Mouse (Mus musculus) v-Abl transformed pro-B cells (cell line): ENCODE results near the gene Gpc6.

ENCODE experiments used
- in situ Hi-C, 2 experiments: fragments of 400-800 bp; cut with MboI; formaldehyde crosslinking; loops; one replicate each; pipeline ENCODE4 v1.15.1; 2025; ENCODE audit not compliant: unreplicated experiment in 2 of 2

The Gpc6 gene

DNA sequence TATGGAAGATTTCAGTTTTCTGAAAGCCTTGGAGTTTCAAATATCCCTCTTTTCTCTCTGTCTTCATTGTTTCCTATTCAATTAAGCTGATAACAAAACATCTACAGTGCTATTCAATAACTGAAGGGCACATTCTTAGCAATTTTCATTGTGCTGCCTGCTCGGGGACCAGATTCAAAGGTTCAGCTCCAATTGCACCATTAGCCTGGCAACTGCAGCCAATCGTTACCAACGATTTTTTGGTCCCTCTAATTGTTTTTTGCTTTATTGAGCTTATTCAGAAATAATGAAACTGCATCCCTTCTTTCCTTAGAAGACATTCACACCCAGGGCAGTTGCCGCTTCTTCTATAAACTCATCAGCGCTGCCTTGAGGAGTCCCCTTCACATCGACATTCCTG lies 128.2 kb downstream of the Gpc6 start:
- in situ Hi-C loops, result no loop called here

DNA sequence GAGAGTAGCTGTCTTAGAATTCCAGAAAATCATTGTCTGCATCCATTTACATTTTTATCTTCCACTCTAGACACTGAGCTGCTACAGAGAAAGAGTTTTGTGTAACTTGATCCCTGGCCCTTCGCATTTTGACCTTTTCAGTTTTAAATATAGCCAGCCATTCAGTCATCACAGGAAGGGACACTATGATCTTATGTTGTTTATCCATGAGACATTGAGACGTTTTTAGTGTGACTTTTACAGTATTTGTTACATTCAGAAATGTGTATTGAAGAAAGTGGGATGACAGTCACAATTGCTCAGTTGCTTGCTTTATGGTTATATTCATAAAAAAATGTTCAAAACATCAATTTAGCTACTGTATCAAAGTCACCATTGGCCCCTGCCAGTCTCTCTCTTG lies 130.0 kb downstream of the Gpc6 start:
- in situ Hi-C loops, result no loop called here

DNA sequence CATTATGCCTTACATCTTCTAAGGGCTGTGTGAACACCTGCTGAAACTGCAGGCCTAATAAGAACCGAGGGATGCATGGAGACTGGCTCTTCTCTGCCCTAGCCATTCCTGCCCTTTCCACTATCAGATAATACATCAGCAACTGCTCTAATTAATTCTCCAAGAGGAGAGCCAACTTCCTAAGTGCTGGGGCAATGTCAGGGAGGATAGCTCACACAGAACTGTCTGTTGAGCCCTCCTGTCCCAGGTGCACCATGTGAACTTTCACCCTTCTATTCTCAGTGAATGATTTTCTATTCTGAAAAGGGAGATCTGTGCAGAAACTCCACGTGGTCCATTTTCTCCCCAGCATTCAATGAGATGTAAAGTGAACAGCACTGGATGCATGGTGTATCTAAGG lies 136.0 kb downstream of the Gpc6 start:
- in situ Hi-C loops, result no loop called here

DNA sequence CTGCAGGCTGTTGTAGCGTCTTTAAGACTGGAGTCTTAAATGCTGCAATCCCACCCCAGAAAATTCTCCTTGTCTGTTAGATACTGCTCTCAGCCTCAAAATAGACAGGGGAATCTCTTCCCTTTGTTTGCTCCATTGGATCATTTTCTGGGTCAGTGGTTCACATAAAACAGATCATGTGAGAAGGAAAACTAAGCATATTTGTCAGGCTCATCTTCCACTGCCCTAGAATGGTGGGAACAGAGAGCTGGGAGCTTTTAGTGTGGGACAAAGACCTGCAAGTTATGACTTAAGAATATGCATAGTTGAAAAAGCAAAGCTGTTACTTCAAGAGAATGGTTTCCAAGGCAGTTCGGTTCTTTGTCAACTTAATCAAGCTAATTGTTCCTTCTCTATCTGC lies 136.4 kb downstream of the Gpc6 start:
- in situ Hi-C loops, result no loop called here

DNA sequence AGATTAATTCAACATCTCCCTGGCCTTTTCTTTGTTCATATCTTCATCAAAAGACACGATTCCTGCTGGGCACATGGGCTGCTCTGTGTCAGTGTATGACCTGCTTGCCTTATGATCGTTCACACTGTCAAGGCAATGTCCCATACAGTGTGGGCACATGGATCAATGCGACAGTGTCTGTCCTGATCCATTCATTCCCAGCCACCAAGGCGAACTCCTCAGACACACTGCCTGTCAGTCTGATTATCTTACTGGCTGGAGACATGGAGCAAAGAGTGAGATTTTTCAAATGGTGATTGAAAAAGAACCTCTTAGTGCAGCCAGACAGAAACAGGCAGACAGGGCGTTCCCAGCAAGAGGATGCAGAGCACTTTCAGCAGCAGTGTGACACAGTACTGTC lies 143.1 kb downstream of the Gpc6 start:
- in situ Hi-C loops, result no loop called here

DNA sequence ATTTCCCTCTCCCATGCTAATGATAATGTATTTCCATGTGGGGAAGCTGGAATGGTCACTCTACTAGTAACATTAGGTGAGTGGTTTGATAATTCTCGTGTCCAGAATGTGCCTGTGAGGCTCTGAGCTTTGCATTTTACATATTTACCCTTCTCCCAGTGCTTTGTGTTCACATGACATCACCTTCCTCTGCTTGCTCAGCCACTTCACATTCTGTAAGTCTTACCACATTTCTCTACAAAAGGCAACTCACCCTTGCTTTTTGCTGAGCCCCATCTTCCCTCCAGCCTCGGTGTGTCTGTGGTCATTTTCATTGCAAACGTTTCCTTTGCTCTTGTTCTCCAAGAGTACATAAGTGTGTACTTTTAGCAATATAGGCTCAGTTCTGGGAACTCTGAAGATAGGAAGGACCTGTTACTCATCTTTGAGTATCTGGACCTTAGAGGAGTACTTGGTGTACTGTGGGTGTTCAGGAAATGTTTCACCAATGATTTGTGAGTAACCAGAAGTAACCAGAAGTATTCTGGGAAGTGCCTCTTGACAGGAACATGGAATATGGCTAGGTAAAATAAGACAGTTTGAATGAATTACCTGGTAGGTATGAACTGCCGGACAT lies 145.5 kb downstream of the Gpc6 start:
- in situ Hi-C loops, result no loop called here

DNA sequence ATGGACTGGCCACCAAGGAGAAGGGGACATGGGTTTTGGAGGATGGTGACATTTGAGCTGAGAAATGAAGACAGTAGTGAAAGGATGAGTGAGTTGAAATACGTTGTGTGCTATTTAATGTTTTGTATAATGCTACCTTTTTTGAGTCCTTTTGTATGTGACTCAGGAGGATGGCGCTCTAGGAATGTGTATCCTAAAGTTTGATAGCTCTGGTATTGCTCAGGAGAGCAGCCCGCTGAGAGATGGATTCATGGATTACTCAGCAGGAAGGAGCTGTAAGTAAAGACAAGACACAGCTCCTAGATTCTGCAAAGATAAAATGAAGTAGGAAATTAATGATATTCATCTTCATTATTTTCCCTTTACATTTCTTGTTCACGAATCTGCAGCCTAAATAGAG lies 168.5 kb downstream of the Gpc6 start:
- in situ Hi-C loops, result no loop called here

DNA sequence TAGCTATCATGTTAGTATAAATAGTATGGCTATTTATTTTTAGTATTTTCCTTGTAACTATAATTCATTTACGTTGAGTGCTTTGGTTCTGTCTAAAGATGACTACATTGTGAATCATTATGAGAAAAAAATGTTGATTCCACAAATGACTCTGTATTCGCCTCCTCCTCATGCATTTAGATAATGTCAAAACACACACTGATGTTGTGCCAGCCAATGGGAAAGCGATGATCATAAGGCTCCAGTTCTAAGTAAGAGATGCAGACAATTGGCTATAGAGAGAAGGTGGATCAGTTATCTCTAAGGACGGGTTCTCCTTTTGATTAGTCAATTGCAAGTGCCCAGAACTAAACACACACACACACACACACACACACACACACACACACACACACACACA lies 181.8 kb downstream of the Gpc6 start:
- in situ Hi-C loops, result no loop called here

DNA sequence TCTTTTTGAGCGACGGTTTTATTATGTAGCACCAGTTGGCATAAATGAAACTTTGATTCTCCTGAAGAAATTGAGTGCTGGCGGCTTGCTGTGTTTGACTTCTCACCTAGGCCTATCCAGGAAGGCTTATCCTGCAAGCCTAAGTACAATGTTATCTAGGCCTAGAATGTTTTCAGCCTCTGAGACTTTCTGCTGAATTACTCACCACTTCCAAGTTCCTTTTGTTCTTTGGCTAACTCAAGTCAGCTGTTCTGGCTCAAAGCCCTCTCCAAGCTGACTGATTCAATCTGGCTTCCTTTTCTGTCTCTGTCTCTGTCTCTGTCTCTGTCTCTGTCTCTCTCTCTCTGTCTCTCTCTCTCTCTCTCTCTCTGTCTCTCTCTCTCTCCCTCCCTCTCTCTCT lies 188.0 kb downstream of the Gpc6 start:
- in situ Hi-C loops, result no loop called here

DNA sequence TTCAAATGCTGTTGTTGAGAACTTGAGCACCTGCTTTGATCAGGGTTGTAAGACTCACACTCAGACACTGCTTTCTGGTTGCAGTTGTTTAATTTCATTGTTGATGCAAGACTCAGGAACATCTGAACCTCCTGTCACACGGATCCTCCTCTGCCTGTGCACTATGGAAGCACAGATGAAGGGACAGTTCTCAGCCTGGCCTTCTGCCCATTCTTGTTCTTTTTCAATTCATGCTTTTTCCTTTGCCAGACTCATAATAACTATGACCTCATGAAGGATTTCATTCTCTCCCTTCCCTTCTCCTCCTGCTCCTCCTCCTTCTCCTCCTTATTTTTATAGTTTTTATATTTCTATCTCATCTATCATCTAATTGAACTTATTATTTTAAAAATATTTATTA lies 196.9 kb downstream of the Gpc6 start:
- in situ Hi-C loops, result no loop called here

DNA sequence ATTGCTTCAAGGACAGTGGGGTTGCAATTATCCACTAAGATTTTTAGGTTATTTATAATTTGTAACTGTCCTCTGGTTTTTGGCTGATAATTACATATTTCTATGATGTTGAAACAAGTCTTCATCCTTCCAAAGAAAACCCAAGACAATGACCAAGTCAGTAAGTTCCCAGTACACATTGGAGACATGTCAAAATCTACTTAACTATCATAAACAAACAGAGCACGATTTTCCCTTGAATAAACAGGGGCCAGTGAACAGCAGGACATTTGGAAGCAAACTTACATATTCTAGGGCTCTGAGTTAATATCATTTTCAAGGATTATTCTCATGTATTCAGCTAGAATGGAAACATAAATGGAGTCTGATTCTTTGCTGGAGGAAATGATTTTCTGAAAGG lies 205.2 kb downstream of the Gpc6 start:
- in situ Hi-C loops, result no loop called here

DNA sequence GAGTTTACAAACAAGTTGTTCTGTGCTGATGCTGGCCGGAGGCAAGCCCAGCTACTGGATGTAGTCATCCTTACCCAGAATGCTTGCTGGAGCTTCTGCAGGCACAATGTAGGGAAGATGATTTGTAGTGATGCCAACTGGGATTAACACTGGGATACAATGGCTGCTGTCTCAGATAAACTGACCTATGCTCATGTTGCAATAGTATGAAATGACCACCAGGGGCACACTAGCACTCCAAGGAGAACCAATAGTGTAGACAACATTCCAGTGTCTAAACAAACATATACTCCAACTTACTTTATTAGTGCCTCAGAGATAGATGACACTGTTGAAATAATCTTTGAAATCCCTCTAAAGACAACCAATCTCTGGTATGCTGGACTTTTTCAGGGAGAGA lies 206.2 kb downstream of the Gpc6 start:
- in situ Hi-C loops, result no loop called here

DNA sequence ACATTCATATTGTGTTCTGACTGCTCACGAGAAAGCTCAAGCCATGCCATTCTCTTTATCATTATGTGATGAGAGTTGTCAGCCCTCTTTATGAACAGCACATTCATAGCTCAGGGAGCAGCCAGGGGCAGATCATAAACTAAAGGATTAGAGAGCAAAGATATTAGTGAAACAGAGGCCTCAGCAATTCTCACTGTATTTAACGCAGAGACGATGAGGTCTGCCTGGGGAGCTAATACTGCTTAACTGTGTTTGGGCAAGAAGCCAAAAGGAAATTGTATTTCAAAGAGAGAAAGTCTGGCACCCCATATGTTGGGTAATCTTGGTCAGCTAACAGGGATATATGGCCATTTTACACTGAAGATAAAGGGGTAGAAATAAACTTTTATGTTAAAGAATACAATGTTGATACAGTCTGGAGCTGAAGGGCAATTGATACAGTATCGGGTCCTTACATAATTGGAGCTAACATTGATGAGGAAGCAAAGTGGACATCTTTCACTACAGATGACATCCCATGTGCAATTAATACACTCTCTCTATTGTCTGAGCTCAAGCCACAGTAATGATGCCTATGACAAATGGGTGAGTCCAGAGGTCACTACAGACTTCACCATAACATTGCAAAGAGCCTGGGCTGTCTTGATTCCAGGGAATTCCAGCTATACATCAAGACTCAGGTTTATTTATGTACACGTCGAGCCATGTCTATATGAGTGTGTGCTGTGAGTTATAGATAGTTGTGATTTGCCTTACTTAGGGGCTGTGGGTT lies 216.1 kb downstream of the Gpc6 start:
- in situ Hi-C loops, result no loop called here

DNA sequence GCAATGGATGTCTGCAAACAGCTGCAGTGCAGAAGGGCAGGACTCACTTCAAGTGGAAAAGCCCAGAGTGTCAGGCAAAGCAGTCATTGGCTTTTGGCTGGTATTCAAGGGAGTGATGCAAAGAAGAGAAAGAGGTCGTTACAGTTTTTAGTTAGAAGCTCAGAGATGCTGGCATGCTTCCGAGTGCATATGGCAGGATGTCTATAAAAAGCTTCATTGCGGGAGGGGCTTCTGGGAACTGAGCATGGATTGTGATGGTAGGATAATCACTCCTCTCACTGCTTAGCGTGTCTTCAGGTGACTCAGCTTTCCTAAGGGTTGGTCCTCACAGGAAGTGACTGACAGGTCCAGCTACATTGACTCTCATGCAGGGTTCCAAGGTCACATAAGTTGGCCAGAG lies 221.0 kb downstream of the Gpc6 start:
- in situ Hi-C loops, result no loop called here

DNA sequence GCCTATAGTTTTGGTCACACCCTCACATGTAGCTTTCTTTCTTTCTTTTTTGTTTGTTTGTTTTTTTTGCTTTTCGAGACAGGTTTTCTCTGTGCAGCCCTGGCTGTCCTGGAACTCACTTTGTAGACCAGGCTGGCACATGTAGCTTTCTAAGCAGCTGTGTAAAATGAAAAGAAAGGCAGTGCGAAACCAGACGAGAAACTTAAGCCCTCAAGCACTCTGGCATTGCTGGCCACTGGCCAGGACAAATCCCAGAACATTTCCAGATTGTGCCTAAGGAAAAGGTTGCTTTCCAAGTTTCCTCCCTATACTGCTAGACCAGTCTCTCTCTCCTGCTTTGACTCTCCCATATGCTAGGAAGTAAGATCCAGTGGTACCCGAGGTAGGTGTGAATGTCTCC lies 221.6 kb downstream of the Gpc6 start:
- in situ Hi-C loops, result no loop called here

DNA sequence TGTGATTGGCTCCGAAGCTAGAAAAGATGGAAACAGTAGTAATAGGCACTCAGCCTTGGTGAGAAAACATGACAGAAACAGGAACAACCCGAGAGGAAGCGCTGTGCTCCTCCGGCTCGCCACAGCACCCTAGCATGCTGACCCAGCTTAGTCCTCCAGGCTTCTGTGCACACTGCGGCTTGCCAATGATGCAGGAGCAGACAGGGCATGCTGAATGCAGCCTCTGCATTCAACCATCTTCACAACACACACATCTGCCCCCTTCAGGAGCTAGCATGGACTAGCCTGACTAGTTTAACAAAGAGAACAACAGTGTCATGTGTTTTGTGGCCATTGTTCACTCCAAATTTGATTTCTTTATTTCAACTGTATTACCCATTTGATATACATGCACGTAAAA lies 226.5 kb downstream of the Gpc6 start:
- in situ Hi-C loops, result no loop called here

DNA sequence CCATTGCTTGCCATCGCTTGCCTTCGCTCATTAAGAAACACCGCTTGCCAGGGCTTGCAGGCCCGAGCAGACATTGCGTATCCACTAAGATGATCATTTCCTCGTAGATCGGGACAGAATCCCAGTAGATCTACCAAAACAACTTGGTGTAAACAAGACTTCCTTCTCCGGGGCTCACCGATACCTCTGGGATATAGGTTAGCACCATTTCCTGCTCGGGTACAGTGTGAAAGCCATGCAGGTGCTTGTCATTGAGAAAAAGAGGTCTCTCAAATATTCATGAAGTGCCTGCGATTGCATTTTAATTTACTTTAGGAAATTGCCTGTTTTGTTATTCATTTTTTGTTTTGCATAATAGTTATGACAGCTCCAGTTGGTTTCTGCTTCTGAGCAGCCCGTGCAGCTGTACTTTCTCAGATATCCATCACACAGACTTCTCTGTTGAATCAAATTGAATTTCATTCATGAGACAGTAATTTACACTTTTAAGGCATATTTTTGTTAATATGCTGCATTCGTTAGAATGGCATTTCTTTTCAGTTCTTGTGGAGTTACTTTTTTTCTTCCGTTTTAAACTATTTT lies 230.9 kb downstream of the Gpc6 start:
- in situ Hi-C loops, result no loop called here

DNA sequence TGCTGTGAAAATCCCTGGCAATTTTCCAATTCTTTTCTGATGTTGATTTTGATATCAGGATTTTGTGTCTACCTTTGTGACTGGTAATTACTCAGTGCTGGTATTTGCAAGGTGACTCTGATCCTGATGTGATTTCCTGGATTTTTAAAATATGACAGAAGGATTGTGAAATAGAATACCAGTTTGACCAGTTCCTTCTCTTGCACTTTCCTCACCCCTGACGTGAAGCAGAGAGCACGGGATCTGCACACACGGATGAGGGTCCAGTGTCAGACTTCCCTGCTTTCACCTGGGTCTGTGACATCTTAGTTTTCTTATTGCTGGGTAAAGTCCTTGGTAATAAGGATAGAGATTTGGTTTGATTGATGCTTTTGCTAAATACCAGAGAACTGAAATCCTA lies 232.3 kb downstream of the Gpc6 start:
- in situ Hi-C loops, result no loop called here

DNA sequence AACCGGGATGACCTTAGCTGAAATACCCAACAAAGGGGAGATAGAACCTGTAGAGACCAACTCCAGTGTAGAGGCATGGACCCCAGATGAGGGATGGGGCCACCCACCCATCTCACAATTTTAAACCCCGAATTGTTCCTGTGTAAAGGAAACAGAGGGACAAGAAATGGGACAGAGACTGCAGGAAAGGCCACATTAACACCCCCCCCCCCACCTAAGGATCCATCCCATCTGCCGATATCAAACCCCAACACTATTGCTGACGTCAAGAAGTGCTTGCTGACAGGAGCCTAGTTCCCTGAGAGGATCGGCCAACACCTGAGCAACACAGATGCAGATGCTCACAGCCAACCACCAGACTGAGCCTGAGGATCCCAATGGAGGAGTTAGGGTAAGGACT lies 241.2 kb downstream of the Gpc6 start:
- in situ Hi-C loops, result no loop called here

DNA sequence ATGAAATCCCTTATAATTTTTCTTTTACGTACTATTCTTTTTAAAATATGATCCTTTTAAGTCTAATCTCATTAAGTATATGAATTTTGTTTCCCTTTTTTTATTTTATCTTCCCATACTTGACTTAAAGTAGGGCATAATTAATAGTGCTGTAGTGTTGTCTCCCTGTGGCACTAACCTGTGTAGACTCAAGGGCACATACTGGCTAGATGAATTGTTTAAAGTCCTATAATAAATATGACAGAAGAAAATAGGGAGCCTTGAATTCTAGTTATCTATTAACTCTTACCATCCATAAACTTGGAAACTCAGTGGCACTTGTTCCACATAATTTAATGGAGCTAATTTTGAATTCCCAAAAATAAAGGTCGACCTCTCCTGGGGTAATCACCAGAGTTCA lies 268.2 kb downstream of the Gpc6 start:
- in situ Hi-C loops, result no loop called here

DNA sequence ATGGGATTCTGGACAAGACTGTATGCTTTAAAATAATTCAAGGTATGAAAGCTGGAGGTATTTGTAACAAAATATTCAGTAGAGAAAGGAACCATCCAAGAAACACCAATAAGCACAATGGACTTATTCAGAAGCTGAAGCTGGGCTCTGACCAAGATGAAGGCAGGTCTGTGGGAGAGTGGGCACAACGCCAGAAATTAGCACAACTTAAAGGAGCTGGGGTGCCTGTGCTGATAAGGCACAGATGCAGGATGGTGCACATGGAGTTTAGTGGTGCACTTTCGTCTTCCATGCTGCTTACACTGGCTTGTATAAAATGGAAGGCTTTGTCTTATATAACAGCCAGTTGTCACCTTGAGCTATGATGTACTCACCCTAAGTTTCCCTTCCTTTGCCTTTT lies 276.9 kb downstream of the Gpc6 start:
- in situ Hi-C loops, result no loop called here

DNA sequence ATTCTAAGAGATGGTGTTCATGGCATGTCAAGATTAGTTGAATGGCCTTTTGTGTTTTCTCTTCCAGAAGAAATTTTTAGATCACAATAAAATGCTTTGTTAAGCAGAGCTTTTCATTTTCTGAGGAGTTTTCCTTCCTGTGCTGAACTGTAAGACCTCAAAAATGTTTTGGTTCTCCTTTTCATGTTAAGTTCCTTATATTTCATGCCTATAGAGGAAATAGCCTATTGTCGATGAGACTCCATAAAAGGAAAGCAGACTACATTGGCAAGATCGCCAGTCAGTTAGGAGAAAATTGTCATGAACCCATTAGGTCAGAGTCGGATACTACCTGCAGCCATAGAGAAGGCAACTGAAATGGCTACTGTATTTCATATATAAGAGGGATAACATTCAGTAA lies 278.8 kb downstream of the Gpc6 start:
- in situ Hi-C loops, result no loop called here
